Mouse (Mus musculus): ENCODE results near the gene Dgki. TPM values are rescaled to one million over a fixed set of nuclear protein-coding genes. Genes with fewer than 3 reads are reported as not detected.

The Dgki gene
- total and polyA plus RNA-seq, 3 experiments: not detected

- H3K9me3 ChIP-seq (replicated peaks; ENCODE audit: insufficient read depth, low read length): no peaks in the 10 kb centered on the region
- no peak for DNase-seq (ENCODE audit: low read depth, low spot score)
- no peaks in the 10 kb centered on the region for H3K27me3 ChIP-seq (ENCODE audit: control insufficient read depth in 1 of 2, insufficient read depth in 2 of 2, low read length in 2 of 2)
- H3K4me1 ChIP-seq (ENCODE audit: control insufficient read depth in 1 of 2, insufficient read depth in 2 of 2, low read length in 2 of 2): no peaks in the 10 kb centered on the region
- H3K27ac ChIP-seq (ENCODE audit: control insufficient read depth, low read depth, low read length): no peak overlapping the region
- no peak overlapping the region for H3K9ac ChIP-seq (ENCODE audit: control insufficient read depth, low read depth, low read length, poor library complexity, severe bottlenecking)
- no peak overlapping the region for H3K4me3 ChIP-seq (ENCODE audit: control insufficient read depth in 1 of 2, insufficient read depth in 1 of 2, low read depth in 2 of 2, low read length in 2 of 2)
- H3K36me3 ChIP-seq (ENCODE audit: control insufficient read depth in 1 of 2, insufficient read depth in 2 of 2, low read length in 2 of 2): no peaks in the 10 kb centered on the region
- no peaks in the 10 kb centered on the region for H3K79me2 ChIP-seq (ENCODE audit: control insufficient read depth, insufficient read depth, low read length, poor library complexity)
- no peak for TF ChIP-seq NRF1 (IDR thresholded peaks at IDR 0.05; ENCODE audit: insufficient read depth, low read depth, low read length, poor library complexity, severe bottlenecking)
- no peak for TF ChIP-seq TAL1 (IDR thresholded peaks at IDR 0.05; ENCODE audit: low read length)
- no peak for TF ChIP-seq RAD21 (IDR thresholded peaks at IDR 0.05; ENCODE audit: low read depth, low read length)
- no peak for TF ChIP-seq SIN3A (IDR thresholded peaks at IDR 0.05; ENCODE audit: low read length)
- TF ChIP-seq USF2 (IDR thresholded peaks at IDR 0.05; ENCODE audit: borderline replicate concordance in 1 of 2, insufficient read depth in 1 of 2, low read depth in 1 of 2, low read length in 2 of 2): no peak
- TF ChIP-seq USF1 (IDR thresholded peaks at IDR 0.05; ENCODE audit: low read depth, low read length): no peak
- TF ChIP-seq POLR2AphosphoS5 (IDR thresholded peaks at IDR 0.05; ENCODE audit: borderline replicate concordance, low read depth, low read length): no peak
- TF ChIP-seq ZNF384 (IDR thresholded peaks at IDR 0.05; ENCODE audit: low read depth, low read length): no peak
- TF ChIP-seq BHLHE40 (IDR thresholded peaks at IDR 0.05; ENCODE audit: borderline replicate concordance, low read depth, low read length): no peak
- TF ChIP-seq TBP (IDR thresholded peaks at IDR 0.05; ENCODE audit: low read depth, low read length): no peak
- TF ChIP-seq MEF2A (IDR thresholded peaks at IDR 0.05; ENCODE audit: extremely low read depth, insufficient replicate concordance, low read depth, low read length, poor library complexity, severe bottlenecking): no peak
- no peak for TF ChIP-seq CHD1 (IDR thresholded peaks at IDR 0.05; ENCODE audit: low read depth, low read length)
- no peak for TF ChIP-seq CHD2 (IDR thresholded peaks at IDR 0.05; ENCODE audit: low read length)
- TF ChIP-seq RCOR1 (IDR thresholded peaks at IDR 0.05; ENCODE audit: low read depth, low read length): no peak
- TF ChIP-seq HCFC1 (IDR thresholded peaks at IDR 0.05; ENCODE audit: low read depth, low read length): no peak
- no peak for TF ChIP-seq MAX (IDR thresholded peaks at IDR 0.05; ENCODE audit: low read length)
- TF ChIP-seq ELF1 (IDR thresholded peaks at IDR 0.05; ENCODE audit: low read depth, low read length): no peak
- no peak for TF ChIP-seq E2F4 (IDR thresholded peaks at IDR 0.05; ENCODE audit: borderline replicate concordance, low read depth, low read length)
These were observed 449.4 kb downstream of the Dgki start for GRCm38 (mm10) chr6:36850422-36851129.

DNA sequence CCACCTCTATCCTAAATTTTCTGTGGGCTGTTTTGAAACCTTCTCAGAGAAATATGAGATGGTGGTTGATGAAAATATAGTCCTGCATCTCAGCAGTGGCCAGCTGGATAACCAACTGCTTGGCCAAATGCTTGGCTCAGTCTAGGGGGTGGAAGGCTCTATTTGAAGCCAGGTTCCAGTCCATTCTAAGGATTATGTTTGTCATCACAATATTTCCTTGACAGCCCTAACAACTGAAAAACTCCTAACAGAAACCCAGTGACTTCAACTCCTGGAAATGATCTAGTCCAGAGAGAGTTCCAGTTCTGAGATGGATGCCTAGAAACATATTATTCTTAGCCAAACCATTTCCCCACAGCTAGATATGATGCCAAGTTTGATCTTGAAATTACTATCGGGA is 454.7 kb downstream of the Dgki start:
- no peaks in the 10 kb centered on the region for H3K9me3 ChIP-seq (replicated peaks; ENCODE audit: insufficient read depth, low read length)
- no peak overlapping the region for H3K27ac ChIP-seq (ENCODE audit: control insufficient read depth, low read depth, low read length)
- DNase-seq (ENCODE audit: low read depth, low spot score): no peak
- no peak overlapping the region for H3K4me3 ChIP-seq (ENCODE audit: control insufficient read depth in 1 of 2, insufficient read depth in 1 of 2, low read depth in 2 of 2, low read length in 2 of 2)
- no peaks in the 10 kb centered on the region for H3K79me2 ChIP-seq (ENCODE audit: control insufficient read depth, insufficient read depth, low read length, poor library complexity)
- no peak for TF ChIP-seq MYC (IDR thresholded peaks at IDR 0.05; ENCODE audit: low read depth, low read length)
- no peak for TF ChIP-seq UBTF (IDR thresholded peaks at IDR 0.05; ENCODE audit: borderline replicate concordance, insufficient read depth, low read depth, low read length)
- no peak for TF ChIP-seq MEF2A (IDR thresholded peaks at IDR 0.05; ENCODE audit: extremely low read depth, insufficient replicate concordance, low read depth, low read length, poor library complexity, severe bottlenecking)
- TF ChIP-seq TAL1 (IDR thresholded peaks at IDR 0.05; ENCODE audit: low read length): no peak
- no peak for TF ChIP-seq USF1 (IDR thresholded peaks at IDR 0.05; ENCODE audit: low read depth, low read length)
- no peak for TF ChIP-seq ZNF384 (IDR thresholded peaks at IDR 0.05; ENCODE audit: low read depth, low read length)
- no peak for TF ChIP-seq ZC3H11A (IDR thresholded peaks at IDR 0.05; ENCODE audit: low read depth, low read length)
- no peak for TF ChIP-seq NRF1 (IDR thresholded peaks at IDR 0.05; ENCODE audit: insufficient read depth, low read depth, low read length, poor library complexity, severe bottlenecking)
- no peak for TF ChIP-seq BHLHE40 (IDR thresholded peaks at IDR 0.05; ENCODE audit: borderline replicate concordance, low read depth, low read length)
- TF ChIP-seq CHD2 (IDR thresholded peaks at IDR 0.05; ENCODE audit: low read length): no peak
- TF ChIP-seq POLR2AphosphoS2 (IDR thresholded peaks at IDR 0.05; ENCODE audit: low read length): no peak
- TF ChIP-seq POLR2A (IDR thresholded peaks at IDR 0.05; ENCODE audit: control insufficient read depth in 1 of 2, insufficient read depth in 1 of 2, low read depth in 1 of 2, low read length in 2 of 2, poor library complexity in 1 of 2): no peak
- no peak for TF ChIP-seq EP300 (IDR thresholded peaks at IDR 0.05; ENCODE audit: low read depth in 1 of 2, low read length in 2 of 2)
- TF ChIP-seq HCFC1 (IDR thresholded peaks at IDR 0.05; ENCODE audit: low read depth, low read length): no peak
- no peak for TF ChIP-seq MAX (IDR thresholded peaks at IDR 0.05; ENCODE audit: low read length)
- no peak for TF ChIP-seq MAZ (IDR thresholded peaks at IDR 0.05; ENCODE audit: low read depth, low read length)
- TF ChIP-seq RCOR1 (IDR thresholded peaks at IDR 0.05; ENCODE audit: low read depth, low read length): no peak
- H3K9ac ChIP-seq (ENCODE audit: control insufficient read depth, low read depth, low read length, poor library complexity, severe bottlenecking): no peak overlapping the region
- H3K27me3 ChIP-seq (ENCODE audit: control insufficient read depth in 1 of 2, insufficient read depth in 2 of 2, low read length in 2 of 2): no peaks in the 10 kb centered on the region
- no peaks in the 10 kb centered on the region for H3K36me3 ChIP-seq (ENCODE audit: control insufficient read depth in 1 of 2, insufficient read depth in 2 of 2, low read length in 2 of 2)
- no peaks in the 10 kb centered on the region for H3K4me1 ChIP-seq (ENCODE audit: control insufficient read depth in 1 of 2, insufficient read depth in 2 of 2, low read length in 2 of 2)
